ENCODE assay signal across 23 mouse cellular contexts in the genomic region with DNA sequence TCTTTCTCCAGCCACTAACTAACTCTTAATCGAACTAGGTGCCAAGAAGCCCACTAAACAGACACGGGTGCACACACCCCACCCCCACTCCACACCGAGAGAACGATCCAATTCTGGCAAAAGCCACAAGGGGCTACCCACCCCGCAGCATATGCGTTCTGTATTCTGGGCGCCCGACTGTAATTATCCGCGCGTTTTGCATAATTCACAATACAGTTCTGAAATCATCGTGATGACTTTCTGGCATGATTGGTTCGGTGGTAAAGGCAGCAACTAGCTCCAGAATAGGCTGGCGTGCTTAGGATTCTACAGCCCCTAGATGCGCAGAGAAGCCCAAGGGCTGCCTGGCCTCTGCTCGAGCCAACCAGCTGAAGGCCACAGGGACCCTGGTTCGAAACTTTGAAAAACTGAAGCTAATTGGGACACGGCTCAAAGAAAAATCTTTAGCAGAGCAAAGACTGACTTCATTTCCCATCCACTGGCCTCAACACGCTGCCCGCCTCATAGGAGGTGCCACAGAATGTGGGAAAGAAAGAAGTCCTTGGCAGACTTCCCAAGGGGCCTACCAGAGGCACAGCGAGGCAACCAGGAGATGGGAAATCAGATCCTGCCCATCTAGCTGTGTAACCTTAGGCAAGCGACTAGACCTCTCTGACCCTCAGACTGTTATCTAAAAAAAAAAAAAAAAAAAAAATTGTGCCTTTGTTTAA. TPM values are rescaled to one million over a fixed set of nuclear protein-coding genes. Genes with fewer than 3 reads are reported as not detected.
DNase-seq lines count a peak whose midpoint lies in the region; ATAC-seq lines count a peak whose summit lies in the region.
"Had no signal": no experiment of that assay in that cellular context is flagged by ENCODE, and none has a peak within 500 bp of the region (broad histone marks: within the 10 kb centered on the region; RNA-seq: fewer than 3 reads in every experiment).

No protein-coding gene starts in this region.

- no peak overlapping the region for H3K9ac ChIP-seq in limb, embryonic 11.5 days (ENCODE audit: low read length)
- H3K9ac ChIP-seq in forebrain, embryonic 15.5 days (replicated peaks) = peak overlapping the region; percentile 68; the same call in 1 of the 2 replicates
- H3K9ac ChIP-seq: limb, embryonic 12.5 days; liver, embryonic 12.5 days; neural tube, embryonic 13.5 days had no signal

- no peaks in the 10 kb centered on the region for H3K36me3 ChIP-seq in limb, embryonic 11.5 days (ENCODE audit: control insufficient read depth, insufficient read depth, low read length)
- no peaks in the 10 kb centered on the region for H3K36me3 ChIP-seq in limb, embryonic 10.5 days
- no peaks in the 10 kb centered on the region for H3K36me3 ChIP-seq in forebrain, embryonic 15.5 days
- H3K36me3 ChIP-seq: hindbrain, embryonic 10.5 days; limb, embryonic 12.5 days; liver, embryonic 12.5 days; neural tube, embryonic 13.5 days had no signal

- 3% methylated on average over 22 of the region's 22 CpGs for WGBS in limb, embryonic 11.5 days
- 2% methylated on average over 22 of the region's 22 CpGs for WGBS in limb, embryonic 10.5 days
- WGBS in forebrain, embryonic 15.5 days = 6% methylated on average over 22 of the region's 22 CpGs

- ATAC-seq in limb, embryonic 11.5 days (ENCODE audit: insufficient number of reproducible peaks, low FRiP score, low TSS enrichment, low read depth) = no peak
- ATAC-seq in forebrain, embryonic 15.5 days (replicated peaks) = peak; percentile 36
- ATAC-seq: liver, embryonic 12.5 days had no signal

- no peak overlapping the region for H3K4me2 ChIP-seq in limb, embryonic 11.5 days (ENCODE audit: low read depth, severe bottlenecking)
- H3K4me2 ChIP-seq in forebrain, embryonic 15.5 days (replicated peaks) = peak overlapping the region; percentile 66
- H3K4me2 ChIP-seq: limb, embryonic 12.5 days; liver, embryonic 12.5 days; neural tube, embryonic 13.5 days had no signal

- no peaks in the 10 kb centered on the region; the same call in 1 of the 2 replicates for H3K9me3 ChIP-seq in limb, embryonic 11.5 days (ENCODE audit: control insufficient read depth, low read length)
- H3K9me3 ChIP-seq in limb, embryonic 10.5 days (replicated peaks) = 0 out of 2 replicates have a peak, but pooled peaks cover 4% of the 10 kb centered on the region
- H3K9me3 ChIP-seq in forebrain, embryonic 15.5 days = no peaks in the 10 kb centered on the region
- H3K9me3 ChIP-seq: liver, embryonic 12.5 days; neural tube, embryonic 13.5 days had no signal

- DNase-seq in limb, embryonic 11.5 days (ENCODE audit: low spot score) = peak; percentile 36
- no peak for DNase-seq in limb, embryonic 10.5 days (ENCODE audit: low spot score)
- peak; percentile 27 for DNase-seq in right cerebral cortex, postnatal 4 days
- no peak for DNase-seq in right cerebral cortex, postnatal 14 days
- no peak for DNase-seq in heart, postnatal 4 days
- DNase-seq in cerebellum, postnatal 4 days (ENCODE audit: low spot score in 2 of 2) = no peak
- DNase-seq: adrenal gland, adult 2 months; cerebellum, postnatal 10 days; kidney, adult 2 months; kidney, postnatal 10 days; lung, adult 2 months; thymus, adult 2 months had no signal

- H3K27ac ChIP-seq in limb, embryonic 11.5 days (replicated peaks; ENCODE audit: low read depth, low read length) = no peak overlapping the region
- no peak overlapping the region for H3K27ac ChIP-seq in limb, embryonic 10.5 days
- peak overlapping the region; percentile 79 for H3K27ac ChIP-seq in forebrain, embryonic 15.5 days (replicated peaks)
- H3K27ac ChIP-seq: hindbrain, embryonic 10.5 days; limb, embryonic 12.5 days; liver, embryonic 12.5 days; neural tube, embryonic 13.5 days had no signal

- peaks cover 93% of the 10 kb centered on the region for H3K27me3 ChIP-seq in limb, embryonic 11.5 days (ENCODE audit: control insufficient read depth, insufficient read depth, low read length)
- peaks cover 100% of the 10 kb centered on the region for H3K27me3 ChIP-seq in limb, embryonic 10.5 days (ENCODE audit: low read depth, poor library complexity, severe bottlenecking)
- no peaks in the 10 kb centered on the region; the same call in 1 of the 2 replicates for H3K27me3 ChIP-seq in forebrain, embryonic 15.5 days

- H3K4me1 ChIP-seq in limb, embryonic 11.5 days (ENCODE audit: control insufficient read depth, insufficient read depth, low read length) = peaks cover 11% of the 10 kb centered on the region
- peaks cover 31% of the 10 kb centered on the region for H3K4me1 ChIP-seq in limb, embryonic 10.5 days
- H3K4me1 ChIP-seq in forebrain, embryonic 15.5 days = peaks cover 70% of the 10 kb centered on the region

- H3K4me3 ChIP-seq in limb, embryonic 11.5 days (ENCODE audit: low read depth, low read length) = no peak overlapping the region
- no peak overlapping the region for H3K4me3 ChIP-seq in limb, embryonic 10.5 days
- H3K4me3 ChIP-seq in forebrain, embryonic 15.5 days = peak overlapping the region; percentile 58
- H3K4me3 ChIP-seq: limb, embryonic 12.5 days; liver, embryonic 12.5 days; neural tube, embryonic 13.5 days had no signal

RNA-seq across cellular contexts. Expression of a gene that starts 2.1 kb away (rescaled TPM):
- 8.0 and 8.2 TPM in 2 replicates for polyA plus RNA-seq in limb, embryonic 11.5 days (2014; fragmentation: Nextera tagmentation; extraction: Ambion mirVana)
- polyA plus RNA-seq in limb, embryonic 10.5 days (2016; fragmentation: Nextera tagmentation; extraction: Ambion mirVana) = 8.4 and 8.9 TPM in 2 replicates
- polyA plus RNA-seq in forebrain, embryonic 15.5 days (2015; fragmentation: Nextera tagmentation; extraction: Ambion mirVana) = 50.8 and 51.5 TPM in 2 replicates
- total RNA-seq in heart, postnatal 4 days (2021) = 10 to 100 TPM; 18.2 to 19.9 TPM

RNA-seq across cellular contexts. Expression of a gene that starts 2.3 kb away (rescaled TPM):
- not detected in 2 replicates for polyA plus RNA-seq in limb, embryonic 11.5 days (2014; fragmentation: Nextera tagmentation; extraction: Ambion mirVana)
- not detected in 2 replicates for polyA plus RNA-seq in limb, embryonic 10.5 days (2016; fragmentation: Nextera tagmentation; extraction: Ambion mirVana)
- polyA plus RNA-seq in forebrain, embryonic 15.5 days (2015; fragmentation: Nextera tagmentation; extraction: Ambion mirVana) = 35.4 and 40.5 TPM in 2 replicates
- not detected for total RNA-seq in heart, postnatal 4 days (2021)
- total RNA-seq: adrenal gland, adult 2 months; gastrocnemius, adult 18-20 months; gastrocnemius, postnatal 4 days; megakaryocyte progenitor cell, adult 5-6 weeks had no signal
- polyA plus RNA-seq: adrenal gland, adult 2 months; C2C12; heart, embryonic 16.5 days; kidney, adult 2 months; limb, embryonic 12.5 days; liver, embryonic 12.5 days; lung, adult 2 months; neural tube, embryonic 13.5 days; stomach, embryonic 16.5 days; thymus, adult 2 months had no signal

Comparison
In these comparisons a context has a peak if more than half of its experiments do, and no peak if none do; other contexts are left out.
1. DNase-seq: peak in limb, embryonic 11.5 days (single experiment) and right cerebral cortex, postnatal 4 days (single experiment); none in limb, embryonic 10.5 days (single experiment), right cerebral cortex, postnatal 14 days (single experiment), heart, postnatal 4 days (single experiment) and cerebellum, postnatal 4 days (0 of 2).
2. RNA of a gene that starts 2.3 kb away (polyA plus RNA-seq): 35.4 to 40.5 TPM in forebrain, embryonic 15.5 days; not detected in limb, embryonic 11.5 days and not detected in limb, embryonic 10.5 days; every median in the first group is over 10 times any median in the second.